Mouse (Mus musculus) G1E (cell line): ENCODE results near the gene Tbc1d4. TPM values are rescaled to one million over a fixed set of nuclear protein-coding genes. Genes with fewer than 3 reads are reported as not detected.

ENCODE experiments used
- ATAC-seq: 2 replicates; pipeline ENCODE4 v1.8.0; 2016; ENCODE audit warnings: mild to moderate bottlenecking; ENCODE audit not compliant: insufficient number of reproducible peaks, poor library complexity, low FRiP score, severe bottlenecking; ENCODE audit errors: extremely low read depth
- DNase-seq: peaks from one replicate; pipeline ENCODE4 v3.0.0; 2012; ENCODE audit warnings: low spot score
- H3K27me3 ChIP-seq: 2 replicates; pipeline ENCODE4 v1.6.1; 2012; ENCODE audit warnings: mild to moderate bottlenecking, low read length, inconsistent platforms; ENCODE audit not compliant: insufficient read depth
- H3K36me3 ChIP-seq: replicated peaks from 2 replicates; pipeline ENCODE3; 2012; ENCODE audit warnings: mild to moderate bottlenecking, inconsistent platforms
- H3K4me1 ChIP-seq: 2 replicates; pipeline ENCODE4 v1.6.1; 2012; ENCODE audit warnings: low read depth, low read length, inconsistent platforms, mixed read lengths; ENCODE audit not compliant: insufficient read depth
- H3K4me3 ChIP-seq: 2 replicates; pipeline ENCODE4 v1.5.1; 2012; ENCODE audit warnings: low read depth, mild to moderate bottlenecking, inconsistent platforms, low read length, moderate library complexity, mixed read lengths
- H3K9me3 ChIP-seq: replicated peaks from 2 replicates; pipeline ENCODE4 v1.6.1; 2012; ENCODE audit warnings: inconsistent platforms
- CTCF ChIP-seq: IDR thresholded peaks from 2 replicates; pipeline ENCODE4 v1.5.1; 2012; ENCODE audit warnings: low read depth, low read length, inconsistent platforms, mixed read lengths
- GATA1 ChIP-seq: IDR thresholded peaks from 2 replicates; pipeline ENCODE4 v1.6.1; 2012; ENCODE audit warnings: borderline replicate concordance, low read length, inconsistent platforms, mixed read lengths
- GATA2 ChIP-seq: IDR thresholded peaks from 2 replicates; pipeline ENCODE4 v1.6.1; 2012; ENCODE audit warnings: low read depth, low read length, inconsistent platforms, borderline replicate concordance
- POLR2AphosphoS5 ChIP-seq: IDR thresholded peaks from 2 replicates; pipeline ENCODE4 v1.6.1; 2012; ENCODE audit warnings: low read depth, low read length, inconsistent platforms; ENCODE audit not compliant: insufficient replicate concordance
- TAL1 ChIP-seq: conservative IDR thresholded peaks from 2 replicates; pipeline ENCODE4 v1.6.1; 2012; ENCODE audit warnings: low read depth, low read length, inconsistent platforms, mixed read lengths
- polyA plus RNA-seq: library from polyadenylated mRNA; stranded (reverse); fragments of >175 nt; gene quantifications from 2 replicates; pipeline ENCODE4 v1.2.3, GENCODE M21; 2012
- total RNA-seq, 2 experiments: library from RNA; stranded (forward) in 1 of 2; stranded (reverse) in 1 of 2; fragments of 200-1000 nt in 1 of 2; fragments of >200 nt in 1 of 2; fragmentation: Nextera tagmentation in 1 of 2; gene quantifications; 2 replicates each; pipeline ENCODE4 v1.2.3; 2014 to 2017

Gene Tbc1d4
- total and polyA plus RNA-seq, 3 experiments, result 0.33 TPM; not detected in 2

DNA sequence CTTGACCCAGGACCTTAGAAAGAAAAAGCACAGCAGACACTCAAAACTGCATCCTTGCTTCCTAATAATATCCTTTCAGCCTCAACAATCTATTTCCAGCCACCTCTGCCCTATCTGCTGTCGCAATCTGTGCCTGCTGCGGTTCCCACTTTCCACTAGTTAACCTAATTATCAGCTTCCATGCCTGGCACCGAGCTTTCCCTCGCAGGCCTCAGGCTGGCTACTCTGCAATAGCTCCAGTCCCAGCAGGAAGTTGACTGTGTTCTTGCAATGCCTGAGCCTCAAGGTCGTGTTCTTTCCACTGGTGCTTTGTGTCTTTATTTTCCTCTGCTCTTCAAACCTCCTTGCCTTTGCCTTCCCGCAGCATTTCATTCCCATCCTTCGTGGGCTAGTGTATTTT is 22.9 kb downstream of the Tbc1d4 start:
- no peaks in the 10 kb centered on the region for H3K36me3 ChIP-seq
- DNase-seq (no peak), ATAC-seq (no peak)
- H3K4me1 ChIP-seq, result no peaks in the 10 kb centered on the region
- no peak overlapping the region for H3K4me3 ChIP-seq
- peaks cover 24% of the 10 kb centered on the region for H3K9me3 ChIP-seq
- TF ChIP-seq GATA2, result no peak
- TF ChIP-seq CTCF, result no peak
- no peak for TF ChIP-seq POLR2AphosphoS5
- TF ChIP-seq GATA1, result no peak
- no peak for TF ChIP-seq TAL1
- no peaks in the 10 kb centered on the region for H3K27me3 ChIP-seq

DNA sequence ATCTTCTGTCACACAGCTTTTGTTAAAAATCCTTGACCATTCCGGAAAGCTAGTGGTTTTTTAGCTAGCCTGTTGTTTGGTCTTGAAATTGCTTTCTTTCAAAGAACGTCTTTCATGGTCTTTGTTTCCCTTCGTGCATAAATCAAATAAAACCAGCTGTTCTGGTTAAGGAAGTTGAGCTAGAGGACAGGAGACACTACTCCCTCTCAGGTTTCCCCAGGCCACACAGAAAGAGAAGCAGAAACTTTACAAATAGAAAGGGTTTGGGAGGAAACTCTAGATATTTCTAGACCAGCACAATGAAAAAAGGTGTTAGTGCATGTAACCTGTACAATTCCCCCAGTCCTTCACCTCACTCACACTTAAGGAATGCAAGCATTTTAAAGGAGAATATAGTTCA is 33.3 kb downstream of the Tbc1d4 start:
- TF ChIP-seq GATA1, result no peak
- TF ChIP-seq TAL1, result no peak
- TF ChIP-seq CTCF, result no peak
- TF ChIP-seq POLR2AphosphoS5, result no peak
- TF ChIP-seq GATA2, result no peak
- Histone ChIP-seq H3K9me3 (peaks cover 20% of the 10 kb centered on the region), H3K4me3 (no peak overlapping the region), H3K27me3 (no peaks in the 10 kb centered on the region), H3K4me1 (no peaks in the 10 kb centered on the region), H3K36me3 (no peaks in the 10 kb centered on the region)
- no peak for DNase-seq
- ATAC-seq, result no peak

DNA sequence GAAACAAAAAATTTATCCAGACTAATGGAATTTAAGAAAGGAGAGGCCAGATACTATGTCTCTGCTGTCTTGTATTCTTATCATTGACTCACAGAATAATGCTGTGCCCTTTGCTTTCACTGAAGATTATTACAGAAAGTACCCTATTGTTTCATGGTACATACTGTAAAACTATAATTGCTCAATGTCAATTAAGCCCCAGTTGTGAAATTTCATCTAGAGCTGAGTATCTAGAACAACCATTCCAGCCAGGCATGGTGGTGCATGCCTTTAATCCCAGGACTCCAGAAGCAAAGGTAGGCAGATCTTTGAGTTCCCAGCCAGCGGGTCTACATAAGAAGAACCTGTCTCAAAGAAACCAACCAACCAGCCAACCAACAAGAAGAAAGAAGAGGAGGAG is 34.5 kb downstream of the Tbc1d4 start:
- TF ChIP-seq POLR2AphosphoS5 (no peak), TAL1 (no peak), CTCF (no peak), GATA1 (no peak), GATA2 (no peak)
- Histone ChIP-seq H3K4me1 (no peaks in the 10 kb centered on the region), H3K27me3 (no peaks in the 10 kb centered on the region), H3K36me3 (no peaks in the 10 kb centered on the region), H3K9me3 (peaks cover 14% of the 10 kb centered on the region), H3K4me3 (no peak overlapping the region)
- DNase-seq (no peak), ATAC-seq (no peak)

DNA sequence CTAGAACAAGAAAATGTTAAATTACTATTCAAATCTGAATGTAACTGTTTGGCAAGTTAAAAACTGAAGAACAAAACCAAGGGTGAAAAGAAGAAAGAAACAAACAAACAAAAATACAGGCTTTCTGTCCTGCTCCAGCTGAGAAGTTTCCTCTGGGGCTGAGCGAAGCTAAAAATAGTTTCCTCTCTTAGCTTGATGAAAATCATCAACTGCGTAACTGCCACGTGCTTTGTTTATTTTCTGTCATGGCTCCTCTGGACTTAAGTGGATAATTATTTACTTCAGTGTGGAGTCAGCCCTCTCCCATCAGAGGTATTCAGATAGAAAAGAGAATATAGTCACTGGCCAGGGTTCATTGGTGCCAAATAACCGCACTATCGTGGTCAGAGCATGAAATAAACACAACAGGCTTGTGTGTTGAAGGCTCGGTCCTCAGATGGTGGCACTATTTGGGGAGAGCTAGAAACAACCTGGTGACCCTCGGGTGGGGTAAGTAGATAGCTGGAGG is 35.8 kb downstream of the Tbc1d4 start:
- H3K4me1 ChIP-seq, result no peaks in the 10 kb centered on the region
- H3K27me3 ChIP-seq, result no peaks in the 10 kb centered on the region
- ATAC-seq (no peak), DNase-seq (no peak)
- H3K9me3 ChIP-seq, result peaks cover 17% of the 10 kb centered on the region
- TF ChIP-seq CTCF, result no peak
- TF ChIP-seq TAL1, result no peak
- TF ChIP-seq POLR2AphosphoS5, result no peak
- no peak for TF ChIP-seq GATA2
- TF ChIP-seq GATA1, result no peak
- H3K36me3 ChIP-seq, result no peaks in the 10 kb centered on the region
- H3K4me3 ChIP-seq, result no peak overlapping the region

DNA sequence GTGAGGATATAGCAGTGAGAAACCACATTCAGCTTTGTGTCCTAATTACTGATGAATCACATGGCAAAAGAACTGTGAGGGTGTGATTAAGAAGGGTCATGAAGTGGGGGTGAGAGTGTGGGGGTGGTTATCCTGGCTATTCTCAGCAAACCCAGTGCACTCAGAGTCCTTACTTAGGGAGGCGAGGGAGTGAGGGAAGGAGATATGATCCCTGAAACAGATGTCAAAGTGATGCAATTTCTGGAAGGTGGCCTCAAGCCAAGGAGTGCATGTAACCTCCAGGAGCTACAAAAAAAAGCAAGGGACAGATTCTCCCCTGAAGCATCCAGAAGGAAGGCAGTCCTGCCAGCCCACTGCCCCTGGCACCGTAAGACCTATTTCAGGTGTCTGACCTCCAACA is 40.2 kb downstream of the Tbc1d4 start:
- Histone ChIP-seq H3K4me1 (no peaks in the 10 kb centered on the region), H3K4me3 (no peak overlapping the region), H3K36me3 (no peaks in the 10 kb centered on the region), H3K9me3 (peaks cover 28% of the 10 kb centered on the region), H3K27me3 (no peaks in the 10 kb centered on the region)
- DNase-seq (no peak), ATAC-seq (no peak)
- TF ChIP-seq GATA2 (no peak), CTCF (no peak), TAL1 (no peak), GATA1 (no peak), POLR2AphosphoS5 (no peak)

DNA sequence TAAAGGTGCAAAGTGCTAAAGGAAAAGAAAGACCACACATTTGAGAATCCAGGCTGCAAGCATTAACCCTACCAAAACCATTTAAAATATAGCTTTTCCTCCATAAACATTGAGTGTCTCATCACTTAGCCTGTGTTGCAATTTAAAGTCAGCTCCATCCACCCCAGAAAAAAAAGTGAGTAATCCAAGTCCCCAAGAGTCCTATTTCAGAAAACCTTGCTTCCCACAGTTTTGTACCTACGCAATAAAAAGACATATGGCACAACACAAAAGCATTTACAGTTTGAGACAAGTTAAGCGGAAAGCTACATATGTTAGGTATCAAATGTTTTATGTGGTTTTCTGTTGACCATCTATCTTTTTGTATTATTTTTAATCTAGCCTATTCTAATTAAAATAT is 42.3 kb downstream of the Tbc1d4 start:
- H3K4me1 ChIP-seq, result no peaks in the 10 kb centered on the region
- DNase-seq (no peak), ATAC-seq (no peak)
- no peak for TF ChIP-seq CTCF
- no peak for TF ChIP-seq TAL1
- no peak for TF ChIP-seq GATA1
- no peak for TF ChIP-seq POLR2AphosphoS5
- TF ChIP-seq GATA2, result no peak
- no peaks in the 10 kb centered on the region for H3K27me3 ChIP-seq
- no peak overlapping the region for H3K4me3 ChIP-seq
- H3K9me3 ChIP-seq, result peaks cover 39% of the 10 kb centered on the region
- H3K36me3 ChIP-seq, result no peaks in the 10 kb centered on the region

DNA sequence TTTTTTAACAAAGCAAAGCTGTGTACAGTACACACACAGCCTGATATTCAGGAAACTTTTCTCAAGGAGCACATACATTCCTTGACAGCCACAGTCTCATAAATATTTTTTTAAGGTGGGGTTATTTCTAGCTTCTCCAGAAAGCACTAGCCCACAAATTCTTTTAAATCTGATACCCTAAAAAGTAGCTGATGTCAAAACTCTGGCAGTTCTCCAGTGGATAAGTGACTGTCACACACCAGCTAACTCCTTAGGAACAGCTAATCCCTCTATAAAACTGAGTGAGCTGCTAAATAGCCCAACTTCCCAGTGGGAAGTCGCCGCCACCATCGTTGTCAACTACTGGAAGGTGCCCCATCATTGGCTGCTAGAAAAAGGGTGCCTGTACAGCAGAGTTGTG is 43.3 kb downstream of the Tbc1d4 start:
- H3K4me1 ChIP-seq, result no peaks in the 10 kb centered on the region
- no peaks in the 10 kb centered on the region for H3K27me3 ChIP-seq
- DNase-seq, result no peak

More for the DNA sequence above, 43.3 kb downstream of the Tbc1d4 start:
- no peaks in the 10 kb centered on the region for H3K36me3 ChIP-seq
- no peak for ATAC-seq
- TF ChIP-seq GATA1 (no peak), POLR2AphosphoS5 (no peak), CTCF (no peak), TAL1 (no peak), GATA2 (no peak)
- H3K9me3 ChIP-seq, result peaks cover 42% of the 10 kb centered on the region
- no peak overlapping the region for H3K4me3 ChIP-seq
